Mouse (Mus musculus) kidney, adult 9 months (tissue): ENCODE data around the gene Zfhx3.

Experiments
- DNase-seq: peaks from one replicate; pipeline ENCODE4 v3.0.0; 2022

Gene Zfhx3

GRCm38 (mm10) chr8:108595721-108596495, 653.5 kb downstream of the Zfhx3 start:
- peak; percentile 60 for DNase-seq

GRCm38 (mm10) chr8:108599003-108599402, 656.6 kb downstream of the Zfhx3 start:
- DNase-seq, result no peak

GRCm38 (mm10) chr8:108599558-108599957, 657.1 kb downstream of the Zfhx3 start:
- DNase-seq, result peak; percentile 17

- peak; percentile 28 for DNase-seq
Observed at GRCm38 (mm10) chr8:108608678-108609077, 666.2 kb downstream of the Zfhx3 start.

GRCm38 (mm10) chr8:108609114-108609513, 666.7 kb downstream of the Zfhx3 start:
- DNase-seq, result peak; percentile 16

GRCm38 (mm10) chr8:108611141-108611674, 668.8 kb downstream of the Zfhx3 start:
- DNase-seq, result no peak

GRCm38 (mm10) chr8:108611792-108612413, 669.5 kb downstream of the Zfhx3 start:
- DNase-seq, result peak; percentile 44

- peak; percentile 24 for DNase-seq
Observed at GRCm38 (mm10) chr8:108612815-108613214, 670.4 kb downstream of the Zfhx3 start.

GRCm38 (mm10) chr8:108613280-108613679, 670.8 kb downstream of the Zfhx3 start:
- no peak for DNase-seq

- no peak for DNase-seq
Observed at GRCm38 (mm10) chr8:108621296-108621695, 678.9 kb downstream of the Zfhx3 start.

GRCm38 (mm10) chr8:108623660-108624059, 681.2 kb downstream of the Zfhx3 start:
- no peak for DNase-seq

GRCm38 (mm10) chr8:108625571-108626120, 683.2 kb downstream of the Zfhx3 start:
- DNase-seq, result no peak

GRCm38 (mm10) chr8:108631069-108631468, 688.6 kb downstream of the Zfhx3 start:
- DNase-seq, result no peak

- DNase-seq, result no peak
Observed at GRCm38 (mm10) chr8:108634282-108634681, 691.8 kb downstream of the Zfhx3 start.

GRCm38 (mm10) chr8:108637887-108638286, 695.4 kb downstream of the Zfhx3 start:
- DNase-seq, result no peak

GRCm38 (mm10) chr8:108645660-108646059, 703.2 kb downstream of the Zfhx3 start:
- DNase-seq, result no peak

GRCm38 (mm10) chr8:108647556-108647955, 705.1 kb downstream of the Zfhx3 start:
- peak; percentile 52 for DNase-seq

- DNase-seq, result no peak
Observed at GRCm38 (mm10) chr8:108648993-108649392, 706.5 kb downstream of the Zfhx3 start.

GRCm38 (mm10) chr8:108650837-108651236, 708.4 kb downstream of the Zfhx3 start:
- DNase-seq, result peak; percentile 45

GRCm38 (mm10) chr8:108661486-108662093, 719.1 kb downstream of the Zfhx3 start:
- no peak for DNase-seq

- no peak for DNase-seq
Observed at GRCm38 (mm10) chr8:108662766-108663165, 720.3 kb downstream of the Zfhx3 start.

GRCm38 (mm10) chr8:108671939-108672515, 729.6 kb downstream of the Zfhx3 start:
- no peak for DNase-seq

- DNase-seq, result no peak
Observed at GRCm38 (mm10) chr8:108675001-108675525, 732.6 kb downstream of the Zfhx3 start.
